Mouse (Mus musculus) cerebellum, adult 2 months (tissue): ENCODE data around the gene Fam129a.

ENCODE experiments used
- CTCF ChIP-seq: fragments of 200-500 bp; IDR thresholded peaks from 2 replicates; pipeline ENCODE4 v1.5.1; 2011; ENCODE audit warnings: low read depth, mild to moderate bottlenecking, control low read depth, low read length, moderate library complexity, borderline replicate concordance; ENCODE audit not compliant: insufficient read depth
- POLR2A ChIP-seq: fragments of 200-500 bp; IDR thresholded peaks from 2 replicates; pipeline ENCODE4 v1.6.1; 2011; ENCODE audit warnings: low read length, control low read depth, borderline replicate concordance; ENCODE audit not compliant: insufficient read depth

- TF ChIP-seq POLR2A, result no peak
- TF ChIP-seq CTCF, result no peak
These were observed 27.0 kb upstream of the Fam129a start for GRCm38 (mm10) chr1:151543796-151544477.
